Mouse (Mus musculus) CH12.LX (cell line): Measurements from ENCODE around the gene Mdm4. TPM values are rescaled to one million over a fixed set of nuclear protein-coding genes. Genes with fewer than 3 reads are reported as not detected.
A peak's percentile ranks its signal among the peaks of the same experiment; 100 is the strongest.

Experiments
- DNase-seq: peaks from one replicate; pipeline ENCODE4 v3.0.0-alpha.2; 2013; ENCODE audit errors: extremely low read depth
- H3K27ac ChIP-seq: 2 replicates; pipeline ENCODE4 v1.5.1; 2012; ENCODE audit warnings: low read depth, mild to moderate bottlenecking, control low read depth, moderate library complexity; ENCODE audit not compliant: insufficient read depth
- H3K27me3 ChIP-seq: replicated peaks from 2 replicates; pipeline ENCODE3; 2012; ENCODE audit warnings: inconsistent platforms
- H3K36me3 ChIP-seq, 2 experiments: replicated peaks in 1 of 2; 2 replicates each; pipeline versions ENCODE3 to v1.6.1; 2012; ENCODE audit warnings: inconsistent platforms in 1 of 2, low read length in 1 of 2, mild to moderate bottlenecking in 1 of 2, mixed read lengths in 1 of 2, moderate library complexity in 1 of 2; ENCODE audit not compliant: control insufficient read depth in 1 of 2, insufficient read depth in 1 of 2
- H3K4me1 ChIP-seq, 2 experiments: 2 replicates each; pipeline ENCODE4 v1.6.1; 2012; ENCODE audit warnings: inconsistent platforms in 1 of 2, moderate library complexity in 1 of 2; ENCODE audit not compliant: insufficient read depth in 2 of 2, control insufficient read depth in 1 of 2
- H3K4me2 ChIP-seq: 2 replicates; pipeline ENCODE4 v1.6.1; 2012; ENCODE audit warnings: low read depth, mild to moderate bottlenecking, control low read depth; ENCODE audit not compliant: poor library complexity, insufficient read depth, severe bottlenecking
- H3K4me3 ChIP-seq, 3 experiments: fragments of 150-350 bp in 1 of 3; sonication (generic) in 1 of 3; replicated peaks in 1 of 3; 2 replicates each; pipeline versions ENCODE3 to v1.5.1; 2011 to 2012; ENCODE audit warnings: low read depth in 2 of 3, low read length in 2 of 3, mild to moderate bottlenecking in 2 of 3, moderate library complexity in 2 of 3, control low read depth in 1 of 3, improper control_type of control experiment in 1 of 3, inconsistent platforms in 1 of 3, mixed read lengths in 1 of 3; ENCODE audit not compliant: poor library complexity in 1 of 3
- H3K79me2 ChIP-seq: replicated peaks from 2 replicates; pipeline ENCODE4 v1.6.1; 2012; ENCODE audit warnings: mild to moderate bottlenecking, moderate library complexity; ENCODE audit not compliant: control insufficient read depth, poor library complexity, insufficient read depth, severe bottlenecking; ENCODE audit errors: extremely low read depth
- H3K9ac ChIP-seq: 2 replicates; pipeline ENCODE4 v1.6.1; 2012; ENCODE audit warnings: low read depth, mild to moderate bottlenecking, control low read depth, moderate library complexity; ENCODE audit not compliant: insufficient read depth
- H3K9me3 ChIP-seq: replicated peaks from 2 replicates; pipeline ENCODE3; 2012; ENCODE audit warnings: low read length, inconsistent platforms, mixed read lengths
- CHD1 ChIP-seq: IDR thresholded peaks from 2 replicates; pipeline ENCODE4 v1.6.1; 2012; ENCODE audit warnings: low read depth, low read length, improper control_type of control experiment, inconsistent platforms
- CHD2 ChIP-seq: IDR thresholded peaks from 2 replicates; pipeline ENCODE4 v1.6.1; 2011; ENCODE audit warnings: low read length, improper control_type of control experiment
- CTCF ChIP-seq, 2 experiments: IDR thresholded peaks in 1 of 2; conservative IDR thresholded peaks in 1 of 2; 2 replicates each; pipeline ENCODE4 v1.5.1; 2011 to 2012; ENCODE audit warnings: low read depth in 2 of 2, low read length in 2 of 2, improper control_type of control experiment in 1 of 2, inconsistent platforms in 1 of 2, mild to moderate bottlenecking in 1 of 2, moderate library complexity in 1 of 2
- E2F4 ChIP-seq: IDR thresholded peaks from 2 replicates; pipeline ENCODE4 v1.6.1; 2011; ENCODE audit warnings: low read depth, low read length, improper control_type of control experiment; ENCODE audit not compliant: insufficient replicate concordance
- ELF1 ChIP-seq: IDR thresholded peaks from 2 replicates; pipeline ENCODE4 v1.6.1; 2014; ENCODE audit warnings: low read depth, mild to moderate bottlenecking, inconsistent platforms, low read length, improper control_type of control experiment
- EP300 ChIP-seq: IDR thresholded peaks from 2 replicates; pipeline ENCODE4 v1.6.1; 2011; ENCODE audit warnings: low read length, improper control_type of control experiment
- HCFC1 ChIP-seq: IDR thresholded peaks from 2 replicates; pipeline ENCODE4 v1.6.1; 2012; ENCODE audit warnings: low read depth, mild to moderate bottlenecking, inconsistent platforms, low read length, improper control_type of control experiment
- IRF4 ChIP-seq: IDR thresholded peaks from 2 replicates; pipeline ENCODE4 v1.6.1; 2014; ENCODE audit warnings: low read depth, mild to moderate bottlenecking, inconsistent platforms, low read length, improper control_type of control experiment
- JUN ChIP-seq: IDR thresholded peaks from 2 replicates; pipeline ENCODE4 v1.6.1; 2011; ENCODE audit warnings: low read depth, mild to moderate bottlenecking, low read length, improper control_type of control experiment, moderate library complexity; ENCODE audit not compliant: insufficient read depth
- JUND ChIP-seq: conservative IDR thresholded peaks from 2 replicates; pipeline ENCODE4 v1.6.1; 2011; ENCODE audit warnings: low read depth, low read length, improper control_type of control experiment
- MAFK ChIP-seq: IDR thresholded peaks from 2 replicates; pipeline ENCODE4 v1.6.1; 2011; ENCODE audit warnings: low read length, improper control_type of control experiment; ENCODE audit not compliant: insufficient replicate concordance
- MAX ChIP-seq: IDR thresholded peaks from 2 replicates; pipeline ENCODE4 v1.6.1; 2011; ENCODE audit warnings: low read length, improper control_type of control experiment
- MEF2A ChIP-seq: IDR thresholded peaks from 2 replicates; pipeline ENCODE4 v1.6.1; 2014; ENCODE audit warnings: low read depth, mild to moderate bottlenecking, inconsistent platforms, low read length, improper control_type of control experiment, borderline replicate concordance
- MXI1 ChIP-seq: IDR thresholded peaks from 2 replicates; pipeline ENCODE4 v1.6.1; 2011; ENCODE audit warnings: mild to moderate bottlenecking, low read depth, low read length, improper control_type of control experiment
- MYC ChIP-seq: IDR thresholded peaks from 2 replicates; pipeline ENCODE4 v1.6.1; 2011; ENCODE audit warnings: low read depth, mild to moderate bottlenecking, improper control_type of control experiment, low read length
- NELFE ChIP-seq: IDR thresholded peaks from 2 replicates; pipeline ENCODE4 v1.6.1; 2011; ENCODE audit warnings: low read depth, low read length, improper control_type of control experiment
- NRF1 ChIP-seq: IDR thresholded peaks from 2 replicates; pipeline ENCODE4 v1.6.1; 2014; ENCODE audit warnings: low read depth, mild to moderate bottlenecking, inconsistent platforms, low read length, improper control_type of control experiment, moderate library complexity
- PAX5 ChIP-seq: IDR thresholded peaks from 2 replicates; pipeline ENCODE4 v1.6.1; 2012; ENCODE audit warnings: low read length, inconsistent platforms, mixed read lengths
- POLR2A ChIP-seq: IDR thresholded peaks from 2 replicates; pipeline ENCODE4 v1.6.1; 2011; ENCODE audit warnings: low read depth, mild to moderate bottlenecking, improper control_type of control experiment, low read length
- POLR2AphosphoS2 ChIP-seq: IDR thresholded peaks from 2 replicates; pipeline ENCODE4 v1.6.1; 2011; ENCODE audit warnings: low read depth, low read length, improper control_type of control experiment
- RAD21 ChIP-seq: IDR thresholded peaks from 2 replicates; pipeline ENCODE4 v1.6.1; 2011; ENCODE audit warnings: low read depth, mild to moderate bottlenecking, low read length, improper control_type of control experiment, moderate library complexity
- RCOR1 ChIP-seq: conservative IDR thresholded peaks from 2 replicates; pipeline ENCODE4 v1.6.1; 2012; ENCODE audit warnings: low read depth, mild to moderate bottlenecking, inconsistent platforms, low read length, improper control_type of control experiment
- SIN3A ChIP-seq: IDR thresholded peaks from 2 replicates; pipeline ENCODE4 v1.6.1; 2012; ENCODE audit warnings: low read length, improper control_type of control experiment, inconsistent platforms
- SMC3 ChIP-seq: IDR thresholded peaks from 2 replicates; pipeline ENCODE4 v1.6.1; 2011; ENCODE audit warnings: low read depth, low read length, improper control_type of control experiment
- TBP ChIP-seq: conservative IDR thresholded peaks from 2 replicates; pipeline ENCODE4 v1.6.1; 2011; ENCODE audit warnings: low read depth, low read length, improper control_type of control experiment
- TCF12 ChIP-seq: IDR thresholded peaks from 2 replicates; pipeline ENCODE4 v1.6.1; 2014; ENCODE audit warnings: low read depth, mild to moderate bottlenecking, inconsistent platforms, low read length, improper control_type of control experiment
- UBTF ChIP-seq: IDR thresholded peaks from 2 replicates; pipeline ENCODE4 v1.6.1; 2012; ENCODE audit warnings: low read depth, mild to moderate bottlenecking, inconsistent platforms, low read length, improper control_type of control experiment, moderate library complexity
- USF1 ChIP-seq: IDR thresholded peaks from 2 replicates; pipeline ENCODE4 v1.6.1; 2014; ENCODE audit warnings: low read depth, mild to moderate bottlenecking, inconsistent platforms, low read length, improper control_type of control experiment
- USF2 ChIP-seq: conservative IDR thresholded peaks from 2 replicates; pipeline ENCODE4 v1.6.1; 2011; ENCODE audit warnings: low read depth, low read length, improper control_type of control experiment
- ZC3H11A ChIP-seq: IDR thresholded peaks from 2 replicates; pipeline ENCODE4 v1.6.1; 2012; ENCODE audit warnings: low read depth, mild to moderate bottlenecking, inconsistent platforms, low read length, improper control_type of control experiment
- ZKSCAN1 ChIP-seq: IDR thresholded peaks from 2 replicates; pipeline ENCODE4 v1.6.1; 2012; ENCODE audit warnings: low read depth, inconsistent platforms, low read length, improper control_type of control experiment, borderline replicate concordance
- ZMIZ1 ChIP-seq: IDR thresholded peaks from 2 replicates; pipeline ENCODE4 v1.6.1; 2012; ENCODE audit warnings: low read depth, mild to moderate bottlenecking, inconsistent platforms, low read length, improper control_type of control experiment
- ZNF384 ChIP-seq: IDR thresholded peaks from 2 replicates; pipeline ENCODE4 v1.6.1; 2012; ENCODE audit warnings: low read depth, low read length, improper control_type of control experiment, inconsistent platforms
- dilution Hi-C: fragments of 300-500 bp; cut with MboI; formaldehyde crosslinking; loops from 2 replicates; pipeline ENCODE4 v1.14.3; 2020; ENCODE audit warnings: low sequenced_read_pairs; ENCODE audit not compliant: extremely low pct_unique_long_range_greater_than_20kb, extremely low pct_ligation_motif_present
- in situ Hi-C: fragments of 300-500 bp; cut with MboI; formaldehyde crosslinking; loops from 3 replicates; pipeline ENCODE4 v1.14.3; 2019; ENCODE audit warnings: low sequenced_read_pairs, low pct_ligation_motif_present, low pct_unique_long_range_greater_than_20kb, mixed read lengths
- polyA plus RNA-seq: library from polyadenylated mRNA; unstranded; fragments of >175 nt; gene quantifications from 2 replicates; pipeline ENCODE4 v1.2.1, GENCODE M21; 2012; ENCODE audit warnings: low read depth; ENCODE audit not compliant: insufficient read length
- total RNA-seq, 2 experiments: library from RNA; depleted of rRNA; stranded (reverse); fragments of 300-350 nt in 1 of 2; fragments of >200 nt in 1 of 2; gene quantifications; 2 replicates each; pipeline ENCODE4 v1.2.3; 2012 to 2014

The Mdm4 gene
- total and polyA plus RNA-seq, 3 experiments: 66.5 to 107 (median 78.9) TPM

GRCm38 (mm10) chr1:133045011-133045860, 14.9 kb upstream of the Mdm4 start, which contains the start of gene Pik3c2b (continued):
- TF ChIP-seq ELF1 (0 out of 2 replicates have a peak, but pooled peaks have one; percentile 11), RAD21 (no peak), E2F4 (no peak), POLR2AphosphoS2 (no peak), USF2 (no peak), UBTF (no peak), TCF12 (no peak), JUND (no peak), MAX (no peak), RCOR1 (0 out of 2 replicates have a peak, but pooled peaks have one; percentile 18), JUN (no peak), PAX5 (no peak), IRF4 (no peak), ZC3H11A (no peak), USF1 (no peak), POLR2A (0 out of 2 replicates have a peak, but pooled peaks have one; percentile 16), SIN3A (no peak)

DNA sequence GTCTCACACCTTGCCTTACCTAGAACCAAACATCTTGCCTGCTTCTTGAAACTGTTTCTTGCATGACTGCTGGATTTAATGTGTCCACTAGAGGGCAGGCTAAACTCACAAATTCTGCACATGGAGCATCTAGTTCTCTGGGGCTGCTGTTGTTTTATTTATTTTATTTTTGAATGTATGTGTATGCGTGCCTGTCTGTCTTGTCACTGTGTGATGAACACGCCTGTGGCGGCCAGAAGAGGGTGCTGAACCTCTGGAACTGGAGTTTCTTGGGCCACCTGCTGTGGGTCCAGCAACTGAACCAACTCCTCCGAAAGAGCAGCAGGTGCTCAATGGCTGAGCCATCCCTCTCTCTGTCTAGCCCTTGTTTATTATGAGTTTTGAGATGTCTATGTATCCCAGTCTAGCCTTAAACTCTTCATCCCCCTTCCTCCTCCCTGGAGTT, 9.2 kb upstream of the Mdm4 start:
- H3K9ac ChIP-seq: no peak overlapping the region
- DNase-seq: peak; percentile 85
- no peak overlapping the region for H3K27ac ChIP-seq
- no peaks in the 10 kb centered on the region for H3K27me3 ChIP-seq
- in situ Hi-C loops (loop anchor here (25.0 kb wide), 1 partner anchor 323 kb away; the partner anchor contains the start of genes Etnk2 and Ren1), dilution Hi-C loops (no loop called here)
- H3K79me2 ChIP-seq: no peaks in the 10 kb centered on the region
- peaks cover 2 to 4% of the 10 kb centered on the region in 2 experiments for H3K36me3 ChIP-seq
- H3K4me2 ChIP-seq: no peak overlapping the region
- H3K4me3 ChIP-seq: no peak overlapping the region
- peaks cover 8% of the 10 kb centered on the region for H3K9me3 ChIP-seq
- H3K4me1 ChIP-seq: peaks cover 0 to 8% of the 10 kb centered on the region in 2 experiments; a peak in 2 of 4 replicates
- TF ChIP-seq SIN3A: peak; percentile 66; the same call in 1 of the 2 replicates
- peak; percentile 81; the same call in 1 of the 2 replicates for TF ChIP-seq MYC
- TF ChIP-seq USF1: no peak
- TF ChIP-seq JUND: 0 out of 2 replicates have a peak, but pooled peaks have one; percentile 18
- TF ChIP-seq TCF12: peak; percentile 46; the same call in 1 of the 2 replicates
- no peak for TF ChIP-seq POLR2AphosphoS2
- no peak for TF ChIP-seq MAX
- TF ChIP-seq NELFE: 0 out of 2 replicates have a peak, but pooled peaks have one; percentile 52
- no peak for TF ChIP-seq HCFC1
- TF ChIP-seq ELF1: no peak
- TF ChIP-seq MAFK: no peak
- peak; percentile 90 for TF ChIP-seq ZC3H11A
- TF ChIP-seq MXI1: no peak
- peak; percentile 94 for TF ChIP-seq SMC3
- TF ChIP-seq EP300: no peak
- TF ChIP-seq RCOR1: 0 out of 2 replicates have a peak, but pooled peaks have one; percentile 19
- peak; percentile 74 to 95 for TF ChIP-seq CTCF (conservative IDR thresholded peaks at IDR 0.05 in 1 of 2, IDR thresholded peaks at IDR 0.05 in 1 of 2; ENCODE audit: low read depth in 2 of 2, low read length in 2 of 2)
- TF ChIP-seq ZKSCAN1: no peak
- no peak for TF ChIP-seq ZNF384
- no peak for TF ChIP-seq PAX5
- no peak for TF ChIP-seq ZMIZ1
- TF ChIP-seq CHD2: no peak
- TF ChIP-seq CHD1: no peak
- 0 out of 2 replicates have a peak, but pooled peaks have one; percentile 17 for TF ChIP-seq E2F4
- TF ChIP-seq MEF2A: 0 out of 2 replicates have a peak, but pooled peaks have one; percentile 29
- TF ChIP-seq NRF1: no peak
- TF ChIP-seq TBP: no peak
- no peak for TF ChIP-seq JUN
